Mouse (Mus musculus): ENCODE measurements around the gene Disp1.

Disp1 gene

GRCm38 (mm10) chr1:183120341-183120923 lies 100.9 kb downstream of the Disp1 start:
- DNase-seq: no peak

- DNase-seq: peak; percentile 10 to 15
Observed at GRCm38 (mm10) chr1:183117827-183118825, 103.2 kb downstream of the Disp1 start.

GRCm38 (mm10) chr1:183116946-183117826 lies 104.1 kb downstream of the Disp1 start:
- no peak for DNase-seq

- DNase-seq: no peak
Observed at GRCm38 (mm10) chr1:183116441-183116840, 104.9 kb downstream of the Disp1 start.

GRCm38 (mm10) chr1:183115076-183115475 lies 106.2 kb downstream of the Disp1 start:
- no peak for DNase-seq

GRCm38 (mm10) chr1:183114554-183114953 lies 106.8 kb downstream of the Disp1 start:
- no peak for DNase-seq

- DNase-seq: no peak
Observed at GRCm38 (mm10) chr1:183113546-183113945, 107.8 kb downstream of the Disp1 start.

GRCm38 (mm10) chr1:183107476-183107875 lies 113.8 kb downstream of the Disp1 start:
- no peak for DNase-seq

GRCm38 (mm10) chr1:183104696-183105095 lies 116.6 kb downstream of the Disp1 start:
- DNase-seq: no peak

- no peak for DNase-seq
Observed at GRCm38 (mm10) chr1:183102775-183103174, 118.5 kb downstream of the Disp1 start.

- DNase-seq: no peak
Observed at GRCm38 (mm10) chr1:183102153-183102552, 119.2 kb downstream of the Disp1 start.

GRCm38 (mm10) chr1:183101371-183101770 lies 120.0 kb downstream of the Disp1 start:
- no peak for DNase-seq

GRCm38 (mm10) chr1:183100245-183100644 lies 121.1 kb downstream of the Disp1 start:
- no peak for DNase-seq

- no peak for DNase-seq
Observed at GRCm38 (mm10) chr1:183099686-183100085, 121.6 kb downstream of the Disp1 start.

GRCm38 (mm10) chr1:183097606-183098005 lies 123.7 kb downstream of the Disp1 start:
- no peak for DNase-seq

- no peak for DNase-seq
Observed at GRCm38 (mm10) chr1:183095454-183096088, 125.8 kb downstream of the Disp1 start.

GRCm38 (mm10) chr1:183092296-183092695 lies 129.0 kb downstream of the Disp1 start:
- DNase-seq: no peak

GRCm38 (mm10) chr1:183091203-183091602 lies 130.1 kb downstream of the Disp1 start:
- no peak for DNase-seq

- no peak for DNase-seq
Observed at GRCm38 (mm10) chr1:183088661-183089060, 132.7 kb downstream of the Disp1 start.

- DNase-seq: no peak
Observed at GRCm38 (mm10) chr1:183086843-183087242, 134.5 kb downstream of the Disp1 start.

GRCm38 (mm10) chr1:183084085-183085050 lies 137.0 kb downstream of the Disp1 start:
- DNase-seq: no peak
